8 mouse cellular contexts compared by ENCODE assay signal in the genomic region with DNA sequence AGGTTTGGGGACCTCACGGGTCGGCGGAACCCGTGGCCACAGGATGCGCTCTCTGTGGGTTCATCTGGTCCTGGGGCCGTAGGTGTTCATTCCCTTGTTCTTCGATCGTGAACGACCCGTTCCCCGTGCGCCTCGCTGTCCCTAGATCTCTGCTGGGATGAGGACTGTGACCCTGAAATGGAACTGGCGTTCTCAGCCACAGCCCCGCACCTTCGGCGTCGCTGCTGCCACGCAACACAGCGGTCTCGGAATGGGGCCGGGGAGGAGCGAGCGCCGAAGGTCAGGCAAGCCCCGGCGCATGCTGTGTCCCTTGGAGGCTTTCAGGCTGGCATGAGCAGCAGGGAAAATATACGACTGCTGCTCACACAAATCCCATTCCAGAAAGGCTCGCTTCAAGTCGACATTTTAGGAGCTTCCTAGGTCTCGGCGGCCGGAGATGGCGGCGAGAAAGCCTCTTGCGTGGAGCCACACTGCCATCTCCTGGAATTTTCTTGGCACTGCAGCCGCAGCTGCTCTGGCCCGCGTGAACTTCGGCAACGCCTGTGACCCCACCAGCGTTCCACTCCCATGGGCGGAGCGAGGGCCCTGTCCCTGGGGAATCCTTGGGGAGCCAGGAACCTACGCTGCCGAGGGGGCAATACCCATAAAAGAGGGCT. TPM values are rescaled to one million over a fixed set of nuclear protein-coding genes. Genes with fewer than 3 reads are reported as not detected.
A peak's percentile ranks its signal among the peaks of the same experiment; 100 is the strongest.
DNase-seq lines count a peak whose midpoint lies in the region; ATAC-seq and TF ChIP-seq lines count a peak whose summit lies in the region.

A gene (minus strand): TSS at position 518 of the 656 bp plus-strand sequence.

- H3K27ac ChIP-seq in bone marrow macrophage, adult 2 months (ENCODE audit: insufficient read depth, low read depth, low read length) = no peak within 1 kb of the TSS
- H3K27ac ChIP-seq in heart, embryonic 10.5 days = no peak within 1 kb of the TSS
- peak within 1 kb of the TSS; percentile 99 for H3K27ac ChIP-seq in kidney, embryonic 15.5 days
- H3K27ac ChIP-seq in limb, embryonic 15.5 days = peak within 1 kb of the TSS; percentile 95
- no peak within 1 kb of the TSS for H3K27ac ChIP-seq in midbrain, postnatal 0 days (ENCODE audit: low read depth, low read length)

- peak within 1 kb of the TSS; percentile 94 for H3K9ac ChIP-seq in kidney, embryonic 15.5 days
- peak within 1 kb of the TSS; percentile 66 for H3K9ac ChIP-seq in limb, embryonic 15.5 days
- peak within 1 kb of the TSS; percentile 48 for H3K9ac ChIP-seq in midbrain, postnatal 0 days (replicated peaks; ENCODE audit: low read length, poor library complexity, severe bottlenecking)

- peaks cover 100% of the 10 kb centered on the region for H3K27me3 ChIP-seq in heart, embryonic 10.5 days (ENCODE audit: insufficient read depth, poor library complexity, severe bottlenecking)
- 0 out of 2 replicates have a peak, but pooled peaks cover 8% of the 10 kb centered on the region for H3K27me3 ChIP-seq in kidney, embryonic 15.5 days
- H3K27me3 ChIP-seq in limb, embryonic 15.5 days = peaks cover 12% of the 10 kb centered on the region
- H3K27me3 ChIP-seq in midbrain, postnatal 0 days (ENCODE audit: insufficient read depth, low read length) = peaks cover 91% of the 10 kb centered on the region

- DNase-seq in B cell, adult 2 months = peak; percentile 86 to 88
- DNase-seq in heart, embryonic 10.5 days (ENCODE audit: low spot score) = no peak
- DNase-seq in midbrain, postnatal 0 days (ENCODE audit: low spot score) = peak; percentile 84
- DNase-seq in spleen, postnatal 10 days (ENCODE audit: low spot score in 2 of 2) = peak; percentile 73 to 83

- peak; percentile 81 for ATAC-seq in erythroblast, adult 5-6 weeks (replicated peaks; ENCODE audit: low FRiP score, poor library complexity, severe bottlenecking)
- ATAC-seq in kidney, embryonic 15.5 days (replicated peaks; ENCODE audit: low FRiP score) = peak; percentile 37
- peak; percentile 54 for ATAC-seq in limb, embryonic 15.5 days (ENCODE audit: insufficient number of reproducible peaks, low FRiP score, low TSS enrichment, low read depth)
- ATAC-seq in midbrain, postnatal 0 days (ENCODE audit: low FRiP score) = peak; percentile 75

- no peaks in the 10 kb centered on the region for H3K36me3 ChIP-seq in heart, embryonic 10.5 days
- peaks cover 4% of the 10 kb centered on the region; the same call in 1 of the 2 replicates for H3K36me3 ChIP-seq in kidney, embryonic 15.5 days
- H3K36me3 ChIP-seq in limb, embryonic 15.5 days = no peaks in the 10 kb centered on the region
- no peaks in the 10 kb centered on the region for H3K36me3 ChIP-seq in midbrain, postnatal 0 days (ENCODE audit: insufficient read depth, low read length)

- TF ChIP-seq POLR2A in bone marrow macrophage, adult 2 months (IDR thresholded peaks at IDR 0.05; ENCODE audit: borderline replicate concordance, low read depth, low read length) = no peak

- H3K4me3 ChIP-seq in bone marrow macrophage, adult 2 months (ENCODE audit: insufficient read depth, low read length) = peak within 1 kb of the TSS; percentile 51
- H3K4me3 ChIP-seq in heart, embryonic 10.5 days = peak within 1 kb of the TSS; percentile 57
- peak within 1 kb of the TSS; percentile 77 for H3K4me3 ChIP-seq in kidney, embryonic 15.5 days (replicated peaks)
- peak within 1 kb of the TSS; percentile 68 for H3K4me3 ChIP-seq in limb, embryonic 15.5 days
- peak within 1 kb of the TSS; percentile 43 for H3K4me3 ChIP-seq in midbrain, postnatal 0 days (ENCODE audit: low read depth, low read length)

- H3K4me1 ChIP-seq in bone marrow macrophage, adult 2 months (ENCODE audit: control insufficient read depth, insufficient read depth, low read length) = no peaks in the 10 kb centered on the region
- H3K4me1 ChIP-seq in heart, embryonic 10.5 days = peaks cover 28% of the 10 kb centered on the region
- peaks cover 35% of the 10 kb centered on the region for H3K4me1 ChIP-seq in kidney, embryonic 15.5 days
- H3K4me1 ChIP-seq in limb, embryonic 15.5 days = peaks cover 41% of the 10 kb centered on the region
- no peaks in the 10 kb centered on the region for H3K4me1 ChIP-seq in midbrain, postnatal 0 days (ENCODE audit: insufficient read depth, low read length)

- under 1% methylated on average over 46 of the region's 46 CpGs for WGBS in heart, embryonic 10.5 days
- under 1% methylated on average over 46 of the region's 46 CpGs for WGBS in kidney, embryonic 15.5 days
- WGBS in limb, embryonic 15.5 days = 2% methylated on average over 46 of the region's 46 CpGs
- 1% methylated on average over 46 of the region's 46 CpGs for WGBS in midbrain, postnatal 0 days

- H3K4me2 ChIP-seq in kidney, embryonic 15.5 days = peak within 1 kb of the TSS; percentile 92
- H3K4me2 ChIP-seq in limb, embryonic 15.5 days = peak within 1 kb of the TSS; percentile 86
- H3K4me2 ChIP-seq in midbrain, postnatal 0 days (ENCODE audit: low read depth, low read length, poor library complexity, severe bottlenecking) = peak within 1 kb of the TSS; percentile 84

- TF ChIP-seq CTCF in bone marrow macrophage, adult 2 months (IDR thresholded peaks at IDR 0.05; ENCODE audit: low read depth, low read length) = peak; percentile 65
- peak; percentile 97 for TF ChIP-seq CTCF in midbrain, postnatal 0 days (IDR thresholded peaks at IDR 0.05)

- no peaks in the 10 kb centered on the region for H3K9me3 ChIP-seq in heart, embryonic 10.5 days
- H3K9me3 ChIP-seq in kidney, embryonic 15.5 days (replicated peaks) = no peaks in the 10 kb centered on the region
- no peaks in the 10 kb centered on the region for H3K9me3 ChIP-seq in limb, embryonic 15.5 days
- H3K9me3 ChIP-seq in midbrain, postnatal 0 days (ENCODE audit: low read length) = no peaks in the 10 kb centered on the region

RNA-seq across cellular contexts. Expression of the gene that starts here (rescaled TPM):
- polyA plus RNA-seq in bone marrow macrophage, adult 2 months (2012; ENCODE audit: insufficient read depth, insufficient read length, missing spikeins) = not detected in 2 replicates
- 0.77 and 2.5 TPM in 2 replicates for total RNA-seq in erythroblast, adult 5-6 weeks (2015; ENCODE audit: low replicate concordance)
- 1.3 and 2.1 TPM in 2 replicates for total RNA-seq in erythroblast, adult 5-6 weeks (2017; ENCODE audit: low replicate concordance)
- polyA plus RNA-seq in heart, embryonic 10.5 days (2016; fragmentation: Nextera tagmentation; extraction: Ambion mirVana) = 0.11 and 2.5 TPM in 2 replicates
- 26.7 and 27.2 TPM in 2 replicates for polyA plus RNA-seq in kidney, embryonic 15.5 days (2015; fragmentation: Nextera tagmentation; extraction: Ambion mirVana)
- 12.0 and 12.9 TPM in 2 replicates for polyA plus RNA-seq in limb, embryonic 15.5 days (2015; fragmentation: Nextera tagmentation; extraction: Ambion mirVana)
- not detected in 2 replicates for total RNA-seq in midbrain, postnatal 0 days (2014; rRNA removed)
- polyA plus RNA-seq in midbrain, postnatal 0 days (2015; fragmentation: Nextera tagmentation; extraction: Ambion mirVana) = not detected in 2 replicates

Comparison
In these comparisons a context has a peak if more than half of its experiments do, and no peak if none do; other contexts are left out.
1. Peak in DNase-seq, ATAC-seq, H3K4me3 ChIP-seq, H3K9ac ChIP-seq and H3K4me2 ChIP-seq in midbrain, postnatal 0 days; RNA of the gene not detected or under 1 TPM.
2. H3K27ac ChIP-seq: peak in kidney, embryonic 15.5 days (single experiment) and limb, embryonic 15.5 days (single experiment); none in bone marrow macrophage, adult 2 months (single experiment), heart, embryonic 10.5 days (single experiment) and midbrain, postnatal 0 days (single experiment).
3. Peak in every context shown above with its lines, with median percentiles within 50 percentile points of each other: H3K4me3 ChIP-seq, ATAC-seq, H3K4me2 ChIP-seq and H3K9ac ChIP-seq.